Mouse (Mus musculus): ENCODE results near the gene Fam186b. TPM values are rescaled to one million over a fixed set of nuclear protein-coding genes. Genes with fewer than 3 reads are reported as not detected.

Fam186b gene
- 0.04 TPM in 1 of 2 replicates, not detected in the other for polyA plus RNA-seq (2015; fragmentation: Nextera tagmentation; extraction: Ambion mirVana)

DNA sequence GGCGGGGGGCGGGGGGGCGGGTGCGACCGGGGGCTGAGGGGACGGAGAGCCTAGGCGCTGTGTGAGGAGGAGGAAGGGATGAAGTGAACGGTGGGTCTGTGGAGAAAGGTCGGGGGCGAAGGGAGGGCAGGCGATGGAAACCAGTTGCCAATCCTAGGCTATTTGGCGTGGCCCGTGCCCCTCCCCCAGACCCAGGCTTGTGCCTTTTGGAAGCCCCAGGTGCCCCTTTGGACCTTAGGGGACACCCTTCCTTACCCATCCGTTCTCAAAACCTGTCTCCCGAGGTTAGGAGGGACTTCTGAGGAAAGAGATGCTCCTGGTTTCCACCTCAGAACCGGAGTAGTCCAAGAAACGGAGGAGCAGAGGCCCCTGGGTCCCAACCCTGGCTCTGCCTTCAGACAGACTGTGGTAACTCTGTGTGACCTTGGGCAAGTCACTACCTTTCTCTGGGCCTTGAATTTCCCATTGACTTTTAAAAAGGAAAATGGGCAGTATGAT is at the start of gene Fam186b:
Gene Fam186b (minus strand): TSS at position 405 of the 498 bp plus-strand sequence.
- WGBS (ENCODE audit: insufficient replicate concordance), result 4% methylated on average over 17 of the region's 17 CpGs
- Histone ChIP-seq H3K36me3 (ENCODE audit: control insufficient read depth, insufficient read depth) (no peaks in the 10 kb centered on the region), H3K4me3 (ENCODE audit: low read depth, low read length) (peak within 1 kb of the TSS; percentile 71), H3K9ac (ENCODE audit: low read depth, low read length) (peak within 1 kb of the TSS; percentile 65), H3K4me1 (ENCODE audit: control insufficient read depth, low read depth, low read length) (peaks cover 4% of the 10 kb centered on the region), H3K4me2 (ENCODE audit: low read depth, low read length) (peak within 1 kb of the TSS; percentile 82), H3K27ac (ENCODE audit: low read length) (peak within 1 kb of the TSS; percentile 53; the same call in 1 of the 2 replicates), H3K27me3 (ENCODE audit: control insufficient read depth, insufficient read depth, low read depth, low read length) (no peaks in the 10 kb centered on the region), H3K9me3 (replicated peaks; ENCODE audit: control insufficient read depth, low read length) (no peaks in the 10 kb centered on the region)
- ATAC-seq (ENCODE audit: low read depth), result no peak

DNA sequence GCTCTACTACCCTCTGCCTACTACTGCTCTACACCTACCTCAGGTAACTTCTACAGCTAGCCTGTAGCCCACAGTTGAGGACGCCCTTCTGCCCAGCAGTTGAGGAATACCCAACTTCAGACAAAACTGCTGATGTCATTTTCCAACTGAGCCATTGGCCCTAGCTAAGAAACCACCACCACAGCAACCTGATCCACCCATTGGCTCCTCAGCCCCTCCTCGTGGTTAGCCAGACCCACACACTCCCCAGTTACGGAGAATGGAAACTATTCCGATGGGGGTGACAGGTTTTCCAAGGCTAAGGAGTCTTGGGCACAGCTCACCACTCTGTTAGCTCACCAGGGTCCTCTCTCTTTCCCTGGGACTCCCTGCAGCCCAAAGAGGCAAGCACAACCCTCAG is 49.3 kb upstream of the Fam186b start:
- peaks cover 36% of the 10 kb centered on the region for H3K4me1 ChIP-seq (ENCODE audit: control insufficient read depth, low read depth, low read length)
- WGBS (ENCODE audit: insufficient replicate concordance), result 48% methylated on average over 4 of the region's 4 CpGs
- H3K36me3 ChIP-seq (ENCODE audit: control insufficient read depth, insufficient read depth), result no peaks in the 10 kb centered on the region
- H3K27ac ChIP-seq (ENCODE audit: low read length), result no peak overlapping the region
- H3K9me3 ChIP-seq (replicated peaks; ENCODE audit: control insufficient read depth, low read length), result no peaks in the 10 kb centered on the region
- ATAC-seq (ENCODE audit: low read depth), result no peak
- H3K4me2 ChIP-seq (ENCODE audit: low read depth, low read length), result no peak overlapping the region
- H3K27me3 ChIP-seq (ENCODE audit: control insufficient read depth, insufficient read depth, low read depth, low read length), result no peaks in the 10 kb centered on the region
- H3K9ac ChIP-seq (ENCODE audit: low read depth, low read length), result no peak overlapping the region
- H3K4me3 ChIP-seq (ENCODE audit: low read depth, low read length), result no peak overlapping the region

DNA sequence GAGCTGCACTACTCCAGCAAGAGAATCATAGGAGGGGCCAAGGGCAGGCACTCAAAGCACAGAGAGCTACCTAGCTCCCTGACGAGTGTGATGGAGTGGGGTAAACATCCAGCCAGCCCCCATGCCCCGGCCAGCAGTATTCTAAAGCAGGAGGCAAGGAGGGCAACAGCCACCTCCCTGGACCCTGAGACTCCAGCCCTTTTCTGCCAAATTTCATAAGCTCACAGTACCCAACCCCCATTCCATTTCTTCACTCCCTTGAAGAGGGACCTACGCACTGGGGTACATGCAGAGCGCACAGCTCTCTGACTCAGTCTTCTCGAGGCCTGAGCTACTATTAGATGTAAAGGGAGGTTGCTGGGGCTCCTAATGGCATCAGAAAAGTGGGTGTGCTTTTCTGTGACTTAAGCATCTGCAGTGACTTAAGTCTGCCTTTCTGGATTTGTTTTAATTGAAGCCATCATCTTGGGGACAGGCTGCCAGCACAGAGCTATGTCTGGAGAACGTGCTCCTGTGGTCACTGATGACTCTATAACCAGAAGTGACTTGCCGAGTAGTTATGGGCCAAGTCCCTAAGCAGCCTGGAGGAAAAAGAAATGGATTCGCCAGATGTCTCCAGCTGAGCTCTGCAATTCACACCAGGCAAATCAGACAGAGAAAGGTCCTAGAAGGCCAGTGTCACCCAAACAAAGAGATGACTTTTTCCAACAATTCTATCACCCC is 48.6 kb upstream of the Fam186b start:
- Histone ChIP-seq H3K27me3 (ENCODE audit: control insufficient read depth, insufficient read depth, low read depth, low read length) (no peaks in the 10 kb centered on the region), H3K4me2 (ENCODE audit: low read depth, low read length) (no peak overlapping the region), H3K9me3 (replicated peaks; ENCODE audit: control insufficient read depth, low read length) (no peaks in the 10 kb centered on the region), H3K4me3 (ENCODE audit: low read depth, low read length) (no peak overlapping the region), H3K36me3 (ENCODE audit: control insufficient read depth, insufficient read depth) (no peaks in the 10 kb centered on the region), H3K4me1 (ENCODE audit: control insufficient read depth, low read depth, low read length) (peaks cover 39% of the 10 kb centered on the region), H3K27ac (ENCODE audit: low read length) (no peak overlapping the region), H3K9ac (ENCODE audit: low read depth, low read length) (no peak overlapping the region)
- no peak for ATAC-seq (ENCODE audit: low read depth)
- WGBS (ENCODE audit: insufficient replicate concordance), result 56% methylated on average over 8 of the region's 8 CpGs

DNA sequence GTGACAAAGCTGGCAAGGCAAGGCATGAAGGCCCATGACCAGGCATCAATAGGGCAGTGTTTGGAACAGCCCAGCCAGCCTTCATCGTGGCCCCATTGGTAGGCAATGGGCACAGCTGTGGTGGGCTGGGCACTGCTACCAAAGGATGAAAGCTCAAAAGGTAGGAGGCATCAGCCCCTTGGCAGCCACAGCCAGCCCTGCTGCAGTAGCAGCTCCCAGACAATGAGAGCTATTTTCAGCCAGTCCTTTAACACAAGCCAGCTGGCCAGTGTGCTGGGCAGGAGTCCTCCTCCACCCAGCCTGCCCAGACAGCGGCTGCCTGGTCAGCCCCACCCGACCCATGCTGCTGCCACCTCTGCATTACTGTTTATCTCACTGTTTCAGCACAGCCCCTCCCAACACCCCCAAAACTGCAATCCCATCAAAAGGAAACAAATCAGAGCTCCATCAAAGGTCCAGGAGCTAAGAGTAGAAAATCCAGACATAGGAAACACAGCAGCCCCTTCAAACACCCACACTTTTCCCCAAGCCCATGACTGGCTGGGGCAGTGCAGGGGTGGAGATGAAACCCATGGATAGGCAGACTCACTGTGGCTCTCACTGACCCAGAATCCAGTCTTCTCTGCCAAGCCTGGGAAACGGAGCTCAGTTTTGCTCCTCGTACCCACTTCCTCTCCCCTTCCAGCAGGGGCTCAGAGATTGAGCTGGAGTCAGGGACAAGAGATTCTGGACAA is 47.9 kb upstream of the Fam186b start:
- no peak overlapping the region for H3K4me2 ChIP-seq (ENCODE audit: low read depth, low read length)
- H3K27ac ChIP-seq (ENCODE audit: low read length), result no peak overlapping the region
- 34% methylated on average over 5 of the region's 5 CpGs for WGBS (ENCODE audit: insufficient replicate concordance)
- H3K9ac ChIP-seq (ENCODE audit: low read depth, low read length), result no peak overlapping the region
- no peaks in the 10 kb centered on the region for H3K9me3 ChIP-seq (replicated peaks; ENCODE audit: control insufficient read depth, low read length)
- no peak overlapping the region for H3K4me3 ChIP-seq (ENCODE audit: low read depth, low read length)
- ATAC-seq (ENCODE audit: low read depth), result no peak
- no peaks in the 10 kb centered on the region for H3K36me3 ChIP-seq (ENCODE audit: control insufficient read depth, insufficient read depth)
- no peaks in the 10 kb centered on the region for H3K27me3 ChIP-seq (ENCODE audit: control insufficient read depth, insufficient read depth, low read depth, low read length)
- peaks cover 40% of the 10 kb centered on the region for H3K4me1 ChIP-seq (ENCODE audit: control insufficient read depth, low read depth, low read length)

DNA sequence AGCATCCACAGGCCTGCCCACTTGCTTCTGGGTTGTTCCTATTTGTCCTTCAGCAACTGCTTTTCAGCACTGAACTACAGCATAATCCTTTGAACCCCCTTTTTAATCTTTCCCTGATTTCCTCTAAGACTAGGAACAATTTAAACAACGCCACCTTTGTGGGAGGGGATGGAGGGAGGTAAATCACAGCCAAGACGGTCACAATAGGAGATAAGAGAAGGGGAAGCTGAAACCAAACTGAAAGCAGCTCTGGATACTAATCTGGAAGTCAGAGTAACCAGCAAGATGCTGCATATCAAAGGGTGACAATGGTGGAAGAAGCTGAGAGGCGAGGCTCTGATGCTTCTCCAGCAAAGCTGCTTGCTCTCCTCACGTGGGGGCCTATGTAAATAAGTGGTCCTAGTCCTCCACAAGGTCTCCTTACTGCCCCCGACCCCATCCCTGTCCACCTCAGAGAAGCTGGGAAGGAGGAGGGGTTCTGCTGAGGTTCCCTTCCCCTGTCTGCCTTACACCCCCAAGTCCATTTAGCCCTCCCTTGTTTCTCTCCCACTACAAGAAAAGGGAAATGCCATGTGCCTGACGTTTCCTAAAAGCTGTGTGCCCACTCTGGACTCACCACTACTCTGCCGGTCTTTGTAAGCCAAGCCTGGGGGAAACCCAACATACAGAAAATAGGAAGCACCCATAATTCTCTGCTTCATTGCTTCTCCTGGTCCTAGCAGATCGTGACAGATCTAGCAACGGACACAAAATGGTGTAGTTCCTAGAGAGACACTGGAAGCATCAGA is 46.7 kb upstream of the Fam186b start:
- H3K27me3 ChIP-seq (ENCODE audit: control insufficient read depth, insufficient read depth, low read depth, low read length), result no peaks in the 10 kb centered on the region
- H3K4me3 ChIP-seq (ENCODE audit: low read depth, low read length), result no peak overlapping the region
- H3K4me1 ChIP-seq (ENCODE audit: control insufficient read depth, low read depth, low read length), result peaks cover 40% of the 10 kb centered on the region
- H3K4me2 ChIP-seq (ENCODE audit: low read depth, low read length), result no peak overlapping the region
- no peak overlapping the region for H3K27ac ChIP-seq (ENCODE audit: low read length)
- H3K36me3 ChIP-seq (ENCODE audit: control insufficient read depth, insufficient read depth), result no peaks in the 10 kb centered on the region
- H3K9me3 ChIP-seq (replicated peaks; ENCODE audit: control insufficient read depth, low read length), result no peaks in the 10 kb centered on the region
- ATAC-seq (ENCODE audit: low read depth), result no peak
- WGBS (ENCODE audit: insufficient replicate concordance), result 17% methylated on average over 9 of the region's 9 CpGs
- no peak overlapping the region for H3K9ac ChIP-seq (ENCODE audit: low read depth, low read length)

DNA sequence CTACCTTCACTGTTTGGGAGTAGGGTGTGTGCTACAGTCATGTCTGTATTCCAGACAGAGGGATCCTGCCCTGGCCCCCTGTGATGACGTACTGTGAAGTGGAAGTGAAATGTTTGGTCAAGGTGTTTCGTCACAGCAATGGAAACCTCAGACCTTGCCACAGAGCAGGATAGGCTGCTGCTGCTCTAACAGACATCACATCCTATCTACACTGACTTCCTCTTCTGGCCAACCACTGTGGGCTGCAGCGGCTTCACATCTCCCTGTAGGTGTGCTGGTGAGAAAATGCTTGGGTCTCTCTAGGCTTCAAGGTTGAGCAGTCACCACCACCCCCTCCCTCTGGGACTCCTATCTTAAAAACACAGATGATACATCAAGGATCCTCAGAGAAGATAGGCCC is 45.4 kb upstream of the Fam186b start:
- no peak overlapping the region for H3K4me2 ChIP-seq (ENCODE audit: low read depth, low read length)
- H3K9ac ChIP-seq (ENCODE audit: low read depth, low read length), result no peak overlapping the region
- H3K4me1 ChIP-seq (ENCODE audit: control insufficient read depth, low read depth, low read length), result peaks cover 48% of the 10 kb centered on the region
- H3K4me3 ChIP-seq (ENCODE audit: low read depth, low read length), result no peak overlapping the region
- 5% methylated on average over 3 of the region's 3 CpGs for WGBS (ENCODE audit: insufficient replicate concordance)
- H3K27me3 ChIP-seq (ENCODE audit: control insufficient read depth, insufficient read depth, low read depth, low read length), result no peaks in the 10 kb centered on the region
- H3K9me3 ChIP-seq (replicated peaks; ENCODE audit: control insufficient read depth, low read length), result no peaks in the 10 kb centered on the region
- no peak; the same call in 1 of the 2 replicates for ATAC-seq (ENCODE audit: low read depth)
- H3K36me3 ChIP-seq (ENCODE audit: control insufficient read depth, insufficient read depth), result no peaks in the 10 kb centered on the region
- H3K27ac ChIP-seq (ENCODE audit: low read length), result peak overlapping the region; percentile 35

DNA sequence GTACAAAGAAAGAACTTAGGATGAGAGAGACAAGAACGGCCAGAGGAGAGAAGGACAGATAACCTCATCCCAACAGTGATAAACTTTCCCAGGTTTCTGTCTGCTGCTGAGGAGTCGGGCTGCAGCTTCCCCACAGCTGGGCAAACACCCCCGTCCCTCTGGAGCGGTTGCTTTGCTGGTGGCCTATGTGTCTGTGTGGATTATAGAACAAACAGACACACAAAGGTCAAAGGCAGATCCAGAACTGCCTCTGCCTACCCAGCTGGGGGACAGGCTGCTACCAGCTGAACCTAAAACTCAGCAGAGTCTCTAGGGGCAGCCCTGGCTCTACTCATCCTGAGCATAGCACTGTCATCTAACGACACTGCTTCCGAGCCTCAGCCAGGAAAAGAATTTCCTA is 44.0 kb upstream of the Fam186b start:
- peak; percentile 52 for ATAC-seq (ENCODE audit: low read depth)

DNA sequence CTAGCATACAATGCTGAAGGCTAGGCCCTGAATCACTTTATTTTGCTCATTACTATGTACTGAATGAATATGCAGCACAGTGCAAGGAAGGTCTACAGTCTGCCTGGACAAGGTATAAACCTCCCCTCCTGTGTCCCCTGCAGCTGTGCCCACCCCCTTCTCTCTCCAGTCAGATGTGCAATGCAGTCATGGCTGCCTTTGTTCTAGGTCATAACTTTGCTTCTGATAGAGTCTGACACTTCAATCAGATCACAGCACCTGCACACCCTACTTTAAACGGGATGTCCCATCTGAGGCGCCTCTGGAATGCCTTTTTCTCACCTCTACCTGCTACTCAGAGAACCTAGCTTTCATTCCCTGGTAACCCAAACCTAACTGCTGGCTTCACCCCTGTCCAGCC is 43.2 kb upstream of the Fam186b start:
- H3K36me3 ChIP-seq (ENCODE audit: control insufficient read depth, insufficient read depth), result no peaks in the 10 kb centered on the region
- H3K27ac ChIP-seq (ENCODE audit: low read length), result no peak overlapping the region
- WGBS (ENCODE audit: insufficient replicate concordance), result 36% methylated on average over 2 of the region's 2 CpGs
- H3K4me2 ChIP-seq (ENCODE audit: low read depth, low read length), result no peak overlapping the region
- peaks cover 65% of the 10 kb centered on the region for H3K4me1 ChIP-seq (ENCODE audit: control insufficient read depth, low read depth, low read length)
- no peak for ATAC-seq (ENCODE audit: low read depth)
- H3K9ac ChIP-seq (ENCODE audit: low read depth, low read length), result no peak overlapping the region
- no peaks in the 10 kb centered on the region for H3K27me3 ChIP-seq (ENCODE audit: control insufficient read depth, insufficient read depth, low read depth, low read length)
- no peaks in the 10 kb centered on the region for H3K9me3 ChIP-seq (replicated peaks; ENCODE audit: control insufficient read depth, low read length)
- no peak overlapping the region for H3K4me3 ChIP-seq (ENCODE audit: low read depth, low read length)

More for the DNA sequence above, 44.0 kb upstream of the Fam186b start:
- Histone ChIP-seq H3K36me3 (ENCODE audit: control insufficient read depth, insufficient read depth) (no peaks in the 10 kb centered on the region), H3K4me3 (ENCODE audit: low read depth, low read length) (no peak overlapping the region), H3K9me3 (replicated peaks; ENCODE audit: control insufficient read depth, low read length) (no peaks in the 10 kb centered on the region), H3K4me1 (ENCODE audit: control insufficient read depth, low read depth, low read length) (peaks cover 61% of the 10 kb centered on the region), H3K9ac (ENCODE audit: low read depth, low read length) (no peak overlapping the region), H3K27ac (ENCODE audit: low read length) (peak overlapping the region; percentile 41; the same call in 1 of the 2 replicates), H3K4me2 (ENCODE audit: low read depth, low read length) (0 out of 2 replicates have a peak overlapping the region, but pooled peaks have one; percentile 11), H3K27me3 (ENCODE audit: control insufficient read depth, insufficient read depth, low read depth, low read length) (no peaks in the 10 kb centered on the region)
- WGBS (ENCODE audit: insufficient replicate concordance), result 36% methylated on average over 6 of the region's 6 CpGs

Data from liver, embryonic 16.5 days (tissue).